Mouse (Mus musculus) midbrain, embryonic 14.5 days (tissue): ENCODE data around the gene Hoxb4. TPM values are rescaled to one million over a fixed set of nuclear protein-coding genes. Genes with fewer than 3 reads are reported as not detected.

ENCODE experiments used
- ATAC-seq: fragments of 200-750 bp; cut with Nextera tagmentation; 2 replicates; pipeline ENCODE4 v1.8.0; 2017; ENCODE audit warnings: moderate number of reproducible peaks, moderate library complexity; ENCODE audit not compliant: low FRiP score, low TSS enrichment
- DNase-seq: peaks from one replicate; pipeline ENCODE4 v3.0.0-alpha.2; 2015
- H3K27ac ChIP-seq: fragments of 300-500 bp; sonication (generic); replicated peaks from 2 replicates; pipeline ENCODE4 v1.5.1; 2014; ENCODE audit warnings: mild to moderate bottlenecking, low read depth, low read length, moderate library complexity
- H3K27me3 ChIP-seq: fragments of 300-500 bp; sonication (generic); 2 replicates; pipeline ENCODE4 v1.6.1; 2014; ENCODE audit warnings: low read length, control low read depth, mixed read lengths; ENCODE audit not compliant: control insufficient read depth, insufficient read depth
- H3K36me3 ChIP-seq: fragments of 300-500 bp; sonication (generic); 2 replicates; pipeline ENCODE4 v1.6.1; 2014; ENCODE audit warnings: low read length, control low read depth; ENCODE audit not compliant: control insufficient read depth, insufficient read depth
- H3K4me1 ChIP-seq: fragments of 300-500 bp; sonication (generic); 2 replicates; pipeline ENCODE4 v1.6.1; 2014; ENCODE audit warnings: mild to moderate bottlenecking, antibody characterized with exemption, low read length, control low read depth; ENCODE audit not compliant: control insufficient read depth, insufficient read depth
- H3K4me2 ChIP-seq: fragments of 300-500 bp; sonication (generic); 2 replicates; pipeline ENCODE4 v1.6.1; 2014; ENCODE audit warnings: mild to moderate bottlenecking, low read length, moderate library complexity
- H3K4me3 ChIP-seq: fragments of 300-500 bp; sonication (generic); replicated peaks from 2 replicates; pipeline ENCODE4 v1.5.1; 2014; ENCODE audit warnings: low read depth, low read length
- H3K9ac ChIP-seq: fragments of 300-500 bp; sonication (generic); replicated peaks from 2 replicates; pipeline ENCODE4 v1.6.1; 2014; ENCODE audit warnings: mild to moderate bottlenecking, low read length, moderate library complexity
- H3K9me3 ChIP-seq: fragments of 300-500 bp; sonication (generic); 2 replicates; pipeline ENCODE4 v1.6.1; 2016; ENCODE audit warnings: low read length, control low read depth, mixed read lengths; ENCODE audit not compliant: control insufficient read depth
- WGBS: fragments of 180-500 bp; shearing (Covaris S2); extraction: QIAGEN DNeasy Blood & Tissue Kit; methylation state at CpG from one replicate; pipeline ENCODE4 v1.1.7; 2014; 5-methylcytosine and 5-hydroxymethylcytosine counted together
- microRNA counts: library from miRNA; unstranded; fragments of <30 nt; microRNA quantifications from one replicate; lab custom pipeline; 2016
- microRNA-seq: library from miRNA; unstranded; fragments of <30 nt; microRNA quantifications from one replicate; pipeline ENCODE4, GENCODE M21; 2016
- polyA plus RNA-seq: library from polyadenylated mRNA; unstranded; fragments of >200 nt; fragmentation: Nextera tagmentation; extraction: Ambion mirVana; gene quantifications from 2 replicates; pipeline ENCODE4 v1.2.1, GENCODE M21; 2014

The Hoxb4 gene
- polyA plus RNA-seq, 1 experiment from 2014 or later, result not detected

GRCm38 (mm10) chr11:96368686-96369085, 50.6 kb downstream of the Hoxb4 start:
- peaks cover 98% of the 10 kb centered on the region for H3K27me3 ChIP-seq
- DNase-seq (no peak), ATAC-seq (no peak)
- H3K36me3 ChIP-seq, result no peaks in the 10 kb centered on the region
- H3K4me3 ChIP-seq, result no peak overlapping the region
- WGBS, result 4% methylated on average over 5 of the region's 5 CpGs
- H3K9me3 ChIP-seq, result no peaks in the 10 kb centered on the region
- H3K4me2 ChIP-seq, result no peak overlapping the region
- H3K27ac ChIP-seq, result no peak overlapping the region
- no peak overlapping the region for H3K9ac ChIP-seq
- no peaks in the 10 kb centered on the region for H3K4me1 ChIP-seq

GRCm38 (mm10) chr11:96369140-96369539, 51.1 kb downstream of the Hoxb4 start:
- WGBS, result 4% methylated on average over 7 of the region's 7 CpGs
- Histone ChIP-seq H3K4me2 (no peak overlapping the region), H3K27me3 (peaks cover 98% of the 10 kb centered on the region), H3K4me1 (no peaks in the 10 kb centered on the region), H3K9ac (no peak overlapping the region), H3K36me3 (no peaks in the 10 kb centered on the region), H3K4me3 (no peak overlapping the region), H3K27ac (no peak overlapping the region), H3K9me3 (no peaks in the 10 kb centered on the region)
- ATAC-seq, result no peak
- DNase-seq, result no peak

MicroRNAs encoded within 50 kb of the gene (microRNA counts, 519-probe panel; counts per million panel counts)
- 2,864 counts per million, percentile 10 among the panel's probes with 10 or more counts for microRNA mmu-miR-10a (lab: Ali Mortazavi, UCI)

Small RNA genes within 50 kb of the gene (microRNA-seq; reads per million reads assigned to microRNA genes)
- 579 reads per million, percentile 75 among the genes with 10 or more reads in this experiment for gene Mir10a

Other genes starting within 250 kb of the Hoxb4 start
- 679 and 959 TPM in 2 replicates for gene Atp5g1, start 242.6 kb upstream of the Hoxb4 start, polyA plus RNA-seq
- not detected in 2 replicates for gene Calcoco2, start 206.3 kb upstream of the Hoxb4 start, polyA plus RNA-seq
- not detected in 2 replicates for gene Ttll6, start 184.5 kb upstream of the Hoxb4 start, polyA plus RNA-seq
- not detected in 2 replicates for gene Hoxb13, start 124.0 kb upstream of the Hoxb4 start, polyA plus RNA-seq
- not detected in 2 replicates for gene Hoxb9, start 46.8 kb upstream of the Hoxb4 start, polyA plus RNA-seq
- not detected in 2 replicates for gene Hoxb8, start 36.4 kb upstream of the Hoxb4 start, polyA plus RNA-seq
- gene Hoxb7, start 31.6 kb upstream of the Hoxb4 start, polyA plus RNA-seq, result not detected in 2 replicates
- not detected in 2 replicates for gene Hoxb6, start 25.8 kb upstream of the Hoxb4 start, polyA plus RNA-seq
- gene Hoxb5, start 14.9 kb upstream of the Hoxb4 start, polyA plus RNA-seq, result not detected in 2 replicates
- gene Hoxb3, start 5.1 kb downstream of the Hoxb4 start, polyA plus RNA-seq, result not detected in 2 replicates
- 0.17 TPM in 1 of 2 replicates, not detected in the other for gene Hoxb2, start 32.3 kb downstream of the Hoxb4 start, polyA plus RNA-seq
- gene Hoxb1, start 47.5 kb downstream of the Hoxb4 start, polyA plus RNA-seq, result not detected in 2 replicates
- 2.9 and 3.9 TPM in 2 replicates for gene Skap1, start 146.3 kb downstream of the Hoxb4 start, polyA plus RNA-seq